Mouse (Mus musculus): ENCODE results near the gene Cbln4. TPM values are rescaled to one million over a fixed set of nuclear protein-coding genes. Genes with fewer than 3 reads are reported as not detected.

The Cbln4 gene
- total and polyA plus RNA-seq, 3 experiments: not detected

DNA sequence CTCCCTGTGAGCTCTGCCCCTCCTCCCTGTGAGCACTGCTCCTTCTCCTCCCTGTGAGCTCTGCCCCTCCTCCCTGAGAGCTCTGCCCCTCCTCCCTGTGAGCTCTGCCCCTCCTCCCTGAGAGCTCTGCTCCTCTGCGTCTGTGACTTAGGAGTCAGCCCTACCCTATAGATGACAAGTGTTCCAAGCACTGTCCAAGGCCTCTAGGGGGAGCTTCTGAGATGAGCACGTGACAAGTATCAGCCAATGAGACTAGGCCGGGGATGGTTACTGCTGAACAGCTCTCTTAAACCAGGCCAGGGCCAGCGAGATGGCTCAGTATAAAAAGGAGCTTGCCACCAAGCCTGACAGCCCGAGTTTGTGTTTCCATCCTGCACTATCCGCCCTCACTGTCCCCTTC is 48.4 kb downstream of the Cbln4 start:
- H3K27me3 ChIP-seq (ENCODE audit: control insufficient read depth, insufficient read depth, low read length): no peaks in the 10 kb centered on the region
- H3K4me1 ChIP-seq (ENCODE audit: control insufficient read depth, insufficient read depth, low read length): no peaks in the 10 kb centered on the region
- no peak for DNase-seq
- H3K9ac ChIP-seq (ENCODE audit: low read depth, low read length): no peak overlapping the region
- H3K27ac ChIP-seq: no peak overlapping the region
- H3K4me3 ChIP-seq: no peak overlapping the region
- intact Hi-C loops (cut with DNase I): no loop called here
- TF ChIP-seq EP300 (IDR thresholded peaks at IDR 0.05; ENCODE audit: insufficient read depth, low read depth, low read length): no peak
- no peak for TF ChIP-seq CTCF (IDR thresholded peaks at IDR 0.05)
- TF ChIP-seq POLR2A (IDR thresholded peaks at IDR 0.05; ENCODE audit: insufficient read depth, low read depth, low read length): no peak
- 70% methylated on average over 6 of the region's 6 CpGs for WGBS
- H3K79me2 ChIP-seq (replicated peaks; ENCODE audit: control insufficient read depth, insufficient read depth, low read length): no peaks in the 10 kb centered on the region
- H3K36me3 ChIP-seq (ENCODE audit: control insufficient read depth, insufficient read depth, low read length): no peaks in the 10 kb centered on the region

DNA sequence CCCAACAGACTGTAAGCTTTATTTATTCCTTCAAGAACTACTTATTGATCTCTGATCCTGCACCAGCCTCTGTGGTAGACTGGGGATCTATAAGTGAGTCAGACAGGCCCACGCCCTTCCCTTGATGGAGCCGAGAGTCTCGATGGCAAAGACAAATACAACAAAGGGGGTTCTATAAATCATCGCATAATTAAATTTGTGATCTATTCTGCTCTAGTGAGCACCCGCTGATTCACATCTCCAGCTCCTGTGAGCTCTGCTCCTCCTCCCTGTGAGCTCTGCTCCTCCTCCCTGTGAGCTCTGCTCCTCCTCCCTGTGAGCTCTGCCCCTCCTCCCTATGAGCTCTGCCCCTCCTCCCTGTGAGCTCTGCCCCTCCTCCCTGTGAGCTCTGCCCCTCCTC is 49.0 kb downstream of the Cbln4 start:
- Histone ChIP-seq H3K4me1 (ENCODE audit: control insufficient read depth, insufficient read depth, low read length) (no peaks in the 10 kb centered on the region), H3K4me3 (no peak overlapping the region), H3K36me3 (ENCODE audit: control insufficient read depth, insufficient read depth, low read length) (no peaks in the 10 kb centered on the region), H3K9ac (ENCODE audit: low read depth, low read length) (no peak overlapping the region), H3K79me2 (replicated peaks; ENCODE audit: control insufficient read depth, insufficient read depth, low read length) (no peaks in the 10 kb centered on the region), H3K27me3 (ENCODE audit: control insufficient read depth, insufficient read depth, low read length) (no peaks in the 10 kb centered on the region), H3K27ac (no peak overlapping the region)
- intact Hi-C loops (cut with DNase I): no loop called here
- no peak for DNase-seq
- TF ChIP-seq EP300 (IDR thresholded peaks at IDR 0.05; ENCODE audit: insufficient read depth, low read depth, low read length) (no peak), CTCF (IDR thresholded peaks at IDR 0.05) (no peak), POLR2A (IDR thresholded peaks at IDR 0.05; ENCODE audit: insufficient read depth, low read depth, low read length) (no peak)
- WGBS: 89% methylated on average over 5 of the region's 5 CpGs

DNA sequence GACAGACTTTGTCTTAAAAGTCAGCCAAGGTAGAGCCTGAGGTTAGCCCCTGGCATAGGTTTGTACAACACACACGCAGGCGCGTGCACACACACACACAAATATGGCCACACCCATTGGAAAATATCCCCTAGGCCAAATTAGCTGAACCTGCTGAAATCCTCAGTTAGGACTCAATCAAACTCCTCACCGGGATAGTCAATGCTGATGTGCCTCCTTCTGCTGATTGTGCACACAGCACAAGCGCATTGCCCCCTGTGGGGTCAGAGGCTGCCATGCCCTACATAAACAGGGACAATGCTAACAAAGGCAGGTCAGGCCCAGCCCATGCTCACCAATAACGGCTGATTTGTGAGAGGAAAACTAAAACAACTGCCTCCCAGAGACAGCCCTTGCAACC is 56.6 kb downstream of the Cbln4 start:
- intact Hi-C loops (cut with DNase I): no loop called here

More for the DNA sequence above, 56.6 kb downstream of the Cbln4 start:
- Histone ChIP-seq H3K79me2 (replicated peaks; ENCODE audit: control insufficient read depth, insufficient read depth, low read length) (no peaks in the 10 kb centered on the region), H3K27ac (no peak overlapping the region), H3K4me3 (no peak overlapping the region), H3K27me3 (ENCODE audit: control insufficient read depth, insufficient read depth, low read length) (no peaks in the 10 kb centered on the region), H3K4me1 (ENCODE audit: control insufficient read depth, insufficient read depth, low read length) (no peaks in the 10 kb centered on the region), H3K36me3 (ENCODE audit: control insufficient read depth, insufficient read depth, low read length) (no peaks in the 10 kb centered on the region), H3K9ac (ENCODE audit: low read depth, low read length) (no peak overlapping the region)
- WGBS: 50% methylated on average over 6 of the region's 6 CpGs
- no peak for TF ChIP-seq POLR2A (IDR thresholded peaks at IDR 0.05; ENCODE audit: insufficient read depth, low read depth, low read length)
- no peak for TF ChIP-seq CTCF (IDR thresholded peaks at IDR 0.05)
- no peak for TF ChIP-seq EP300 (IDR thresholded peaks at IDR 0.05; ENCODE audit: insufficient read depth, low read depth, low read length)
- no peak for DNase-seq

Other genes starting within 250 kb of the Cbln4 start
- gene Mc3r, start 205.0 kb upstream of the Cbln4 start, total RNA-seq (2021): not detected
- not detected in 2 replicates for gene Mc3r, start 205.0 kb upstream of the Cbln4 start, polyA plus RNA-seq (2012; rRNA removed)

All from heart, adult 2 months (tissue).